Mouse (Mus musculus) stomach, postnatal 0 days (tissue): ENCODE data around the gene Adamtsl1. TPM values are rescaled to one million over a fixed set of nuclear protein-coding genes. Genes with fewer than 3 reads are reported as not detected.

ENCODE experiments used
- ATAC-seq: fragments of 200-750 bp; cut with Nextera tagmentation; 2 replicates; pipeline ENCODE4 v1.8.0; 2017; ENCODE audit not compliant: low FRiP score, low TSS enrichment
- DNase-seq: peaks from one replicate; pipeline ENCODE4 v3.0.0-alpha.2; 2016; ENCODE audit warnings: low spot score
- H3K27ac ChIP-seq: fragments of 300-500 bp; sonication (generic); replicated peaks from 2 replicates; pipeline ENCODE4 v1.5.1; 2014; ENCODE audit warnings: mild to moderate bottlenecking, control low read depth
- H3K27me3 ChIP-seq: fragments of 300-500 bp; sonication (generic); 2 replicates; pipeline ENCODE4 v1.6.1; 2014; ENCODE audit warnings: low read length; ENCODE audit not compliant: control insufficient read depth, insufficient read depth
- H3K36me3 ChIP-seq: fragments of 300-500 bp; sonication (generic); 2 replicates; pipeline ENCODE4 v1.6.1; 2014; ENCODE audit warnings: low read length, mixed read lengths; ENCODE audit not compliant: control insufficient read depth, insufficient read depth
- H3K4me1 ChIP-seq: fragments of 300-500 bp; sonication (generic); replicated peaks from 2 replicates; pipeline ENCODE4 v1.6.1; 2014; ENCODE audit warnings: antibody characterized with exemption; ENCODE audit not compliant: control insufficient read depth, insufficient read depth
- H3K4me2 ChIP-seq: fragments of 300-500 bp; sonication (generic); replicated peaks from 2 replicates; pipeline ENCODE4 v1.6.1; 2014; ENCODE audit warnings: low read depth, mild to moderate bottlenecking, control low read depth, moderate library complexity
- H3K4me3 ChIP-seq: fragments of 300-500 bp; sonication (generic); 2 replicates; pipeline ENCODE4 v1.5.1; 2014; ENCODE audit warnings: low read depth, low read length, control low read depth
- H3K9ac ChIP-seq: fragments of 300-500 bp; sonication (generic); 2 replicates; pipeline ENCODE4 v1.6.1; 2014; ENCODE audit warnings: mild to moderate bottlenecking, low read length, control low read depth, mixed read lengths
- H3K9me3 ChIP-seq: fragments of 300-500 bp; sonication (generic); 2 replicates; pipeline ENCODE4 v1.6.1; 2016; ENCODE audit warnings: low read length; ENCODE audit not compliant: control insufficient read depth
- CTCF ChIP-seq: IDR thresholded peaks from 2 replicates; pipeline ENCODE4 v1.5.1; 2016; ENCODE audit warnings: antibody characterized with exemption, low read depth, mild to moderate bottlenecking, moderate library complexity
- EP300 ChIP-seq: optimal IDR thresholded peaks from 2 replicates; pipeline ENCODE3; 2016; ENCODE audit warnings: antibody characterized with exemption
- WGBS: fragments of 180-500 bp; shearing (Covaris S2); extraction: QIAGEN DNeasy Blood & Tissue Kit; methylation state at CpG from one replicate; pipeline ENCODE4 v1.1.7; 2014; 5-methylcytosine and 5-hydroxymethylcytosine counted together
- polyA plus RNA-seq: library from polyadenylated mRNA; unstranded; fragments of >200 nt; fragmentation: Nextera tagmentation; extraction: Ambion mirVana; gene quantifications from 2 replicates; pipeline ENCODE4 v1.2.1, GENCODE M21; 2015

The Adamtsl1 gene
- polyA plus RNA-seq, 1 experiment from 2014 or later, result 7.3 TPM

DNA sequence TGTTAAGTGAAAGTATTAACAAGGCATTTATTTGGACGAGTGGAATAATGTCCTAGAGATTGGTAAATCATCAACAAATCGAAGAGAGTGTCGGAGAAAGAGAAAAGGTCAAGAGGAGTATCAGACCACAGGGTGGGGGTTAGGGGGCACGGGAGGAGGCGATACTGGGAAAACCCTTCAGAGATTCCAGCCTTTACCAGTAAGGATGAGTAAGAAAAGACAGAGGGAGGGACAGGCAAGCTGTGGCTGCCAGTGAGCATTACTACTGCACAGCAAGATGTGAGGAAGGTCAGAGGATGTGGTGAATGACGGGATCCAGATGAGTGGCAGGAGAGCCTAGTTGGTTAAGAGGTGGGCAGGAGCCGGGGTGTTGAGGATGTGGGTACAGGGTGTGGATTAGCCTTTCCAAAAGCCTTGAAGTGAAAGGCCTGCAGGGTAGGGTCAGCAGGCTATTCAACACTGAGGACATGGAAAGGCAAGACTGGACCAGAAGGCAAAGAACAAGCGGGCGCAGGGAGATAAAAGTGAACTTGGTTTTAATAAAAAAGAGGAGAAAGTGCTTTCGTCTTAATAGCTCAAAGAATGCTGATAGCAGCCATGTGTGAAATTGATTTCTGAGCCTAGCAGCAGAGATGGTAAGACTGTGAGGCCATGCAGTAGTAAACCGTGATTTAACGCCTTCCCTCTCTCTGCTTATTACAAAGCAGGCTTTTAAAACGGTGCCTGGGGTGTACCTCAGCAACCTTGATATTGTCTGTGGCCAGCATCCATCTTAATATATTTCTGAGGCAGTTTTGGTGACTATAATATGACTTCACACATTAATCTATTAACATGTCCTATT, 555.1 kb downstream of the Adamtsl1 start:
- no peaks in the 10 kb centered on the region for H3K27me3 ChIP-seq
- H3K4me3 ChIP-seq, result no peak overlapping the region
- H3K9me3 ChIP-seq, result no peaks in the 10 kb centered on the region
- no peaks in the 10 kb centered on the region for H3K36me3 ChIP-seq
- H3K9ac ChIP-seq, result no peak overlapping the region
- 67% methylated on average over 13 of the region's 13 CpGs for whole genome bisulfite sequencing
- no peak overlapping the region for H3K27ac ChIP-seq
- H3K4me2 ChIP-seq, result no peak overlapping the region
- TF ChIP-seq CTCF (no peak), EP300 (no peak)
- ATAC-seq, result no peak
- no peak for DNase-seq
- no peaks in the 10 kb centered on the region for H3K4me1 ChIP-seq

DNA sequence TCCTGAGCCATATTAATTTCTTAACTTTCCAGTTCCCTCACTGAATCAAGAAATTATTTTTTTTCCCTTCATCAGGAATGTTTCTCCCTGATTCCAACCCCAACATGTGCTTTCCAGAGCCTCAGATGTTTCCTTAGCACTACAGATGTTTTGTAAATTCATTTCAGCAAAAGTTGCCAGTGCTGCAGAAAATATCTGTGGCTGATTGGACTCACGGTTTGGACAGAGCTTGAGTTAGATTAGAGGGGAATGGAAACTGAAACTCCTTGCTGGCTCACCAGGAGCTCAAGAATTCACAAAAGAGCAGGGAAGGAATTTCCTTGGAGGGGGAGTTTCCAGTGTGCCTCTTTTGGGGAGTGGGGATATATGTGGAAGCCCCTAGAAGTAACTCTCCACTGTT, 560.9 kb downstream of the Adamtsl1 start:
- 23% methylated on average over 1 of the region's 1 CpGs for WGBS
- H3K9me3 ChIP-seq, result no peaks in the 10 kb centered on the region
- no peak for ATAC-seq
- H3K4me3 ChIP-seq, result no peak overlapping the region
- no peaks in the 10 kb centered on the region for H3K27me3 ChIP-seq
- no peak overlapping the region for H3K27ac ChIP-seq
- no peaks in the 10 kb centered on the region for H3K36me3 ChIP-seq
- no peak for DNase-seq
- no peaks in the 10 kb centered on the region for H3K4me1 ChIP-seq
- H3K9ac ChIP-seq, result no peak overlapping the region
- no peak overlapping the region for H3K4me2 ChIP-seq
- TF ChIP-seq CTCF (no peak), EP300 (no peak)

DNA sequence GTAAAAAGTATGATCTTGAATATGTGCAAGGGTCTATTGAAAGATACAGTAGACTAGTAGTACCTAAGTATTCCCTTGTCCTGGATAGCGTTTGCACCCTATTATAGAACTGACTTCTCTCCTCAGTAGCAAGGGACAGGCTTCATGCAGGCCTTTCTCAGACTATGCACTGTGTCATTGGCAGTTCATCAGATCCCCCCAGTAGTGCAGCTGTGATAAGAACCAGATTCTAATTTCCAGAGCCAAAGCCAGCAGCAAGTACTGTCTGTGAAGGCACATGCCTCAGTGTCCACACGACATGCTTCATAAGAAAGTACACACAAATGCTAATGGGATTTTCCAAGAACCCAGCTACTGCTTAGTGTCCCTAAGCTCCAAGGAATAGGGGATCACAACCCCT, 563.4 kb downstream of the Adamtsl1 start:
- H3K27me3 ChIP-seq, result no peaks in the 10 kb centered on the region
- H3K4me1 ChIP-seq, result no peaks in the 10 kb centered on the region
- no peak for DNase-seq
- no peak overlapping the region for H3K27ac ChIP-seq
- no peak for ATAC-seq
- H3K4me3 ChIP-seq, result no peak overlapping the region
- 69% methylated on average over 2 of the region's 2 CpGs for WGBS
- no peak overlapping the region for H3K4me2 ChIP-seq
- H3K9ac ChIP-seq, result no peak overlapping the region
- no peak for TF ChIP-seq EP300
- no peak for TF ChIP-seq CTCF
- no peaks in the 10 kb centered on the region for H3K36me3 ChIP-seq
- no peaks in the 10 kb centered on the region for H3K9me3 ChIP-seq

DNA sequence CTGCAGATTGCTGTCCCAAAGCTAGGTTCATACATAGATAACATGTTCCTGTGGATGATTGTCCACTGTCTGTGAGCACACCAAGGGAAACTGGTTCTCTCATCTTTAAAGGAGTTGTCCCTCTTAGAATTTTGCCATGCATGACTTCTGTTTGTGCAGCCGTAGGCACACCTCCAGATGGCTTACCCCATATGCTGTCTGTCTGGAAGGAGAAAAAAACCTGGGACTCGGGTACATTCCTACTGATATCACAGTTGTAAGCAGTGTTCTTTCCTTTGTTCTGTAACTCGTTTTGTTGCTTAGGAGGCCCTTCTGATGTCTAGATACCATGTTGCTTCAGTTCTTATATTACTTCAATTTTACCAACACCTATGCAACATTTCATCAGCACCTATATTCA, 563.9 kb downstream of the Adamtsl1 start:
- WGBS, result 70% methylated on average over 3 of the region's 3 CpGs

DNA sequence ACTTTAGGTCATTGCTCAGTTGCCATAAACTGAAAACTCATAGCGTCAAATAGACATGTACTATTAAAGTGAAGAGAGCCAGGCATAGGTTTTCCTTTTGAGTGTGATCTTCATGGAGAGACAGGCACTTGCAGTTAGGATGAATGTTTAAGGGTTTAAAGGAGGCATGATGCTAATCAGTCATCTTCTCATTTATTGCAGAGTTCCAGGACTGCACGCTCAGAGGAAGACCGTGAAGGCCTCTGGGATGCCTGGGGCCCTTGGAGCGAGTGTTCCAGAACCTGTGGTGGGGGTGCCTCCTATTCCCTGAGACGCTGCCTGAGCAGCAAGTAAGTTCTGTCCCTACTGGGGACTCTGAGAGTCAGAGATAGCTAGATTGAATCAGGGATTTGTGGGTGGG, 573.5 kb downstream of the Adamtsl1 start:
- no peak for DNase-seq
- Histone ChIP-seq H3K27ac (no peak overlapping the region), H3K36me3 (no peaks in the 10 kb centered on the region), H3K4me3 (no peak overlapping the region), H3K27me3 (no peaks in the 10 kb centered on the region), H3K9me3 (no peaks in the 10 kb centered on the region), H3K9ac (no peak overlapping the region), H3K4me2 (no peak overlapping the region), H3K4me1 (no peaks in the 10 kb centered on the region)
- TF ChIP-seq EP300 (no peak), CTCF (no peak)
- WGBS, result 84% methylated on average over 5 of the region's 5 CpGs
- no peak for ATAC-seq

More for the DNA sequence above, 563.9 kb downstream of the Adamtsl1 start:
- Histone ChIP-seq H3K4me3 (no peak overlapping the region), H3K36me3 (no peaks in the 10 kb centered on the region), H3K9me3 (no peaks in the 10 kb centered on the region), H3K9ac (no peak overlapping the region), H3K27ac (no peak overlapping the region), H3K4me2 (no peak overlapping the region), H3K27me3 (no peaks in the 10 kb centered on the region), H3K4me1 (no peaks in the 10 kb centered on the region)
- ATAC-seq (no peak), DNase-seq (no peak)
- no peak for TF ChIP-seq EP300
- TF ChIP-seq CTCF, result no peak

DNA sequence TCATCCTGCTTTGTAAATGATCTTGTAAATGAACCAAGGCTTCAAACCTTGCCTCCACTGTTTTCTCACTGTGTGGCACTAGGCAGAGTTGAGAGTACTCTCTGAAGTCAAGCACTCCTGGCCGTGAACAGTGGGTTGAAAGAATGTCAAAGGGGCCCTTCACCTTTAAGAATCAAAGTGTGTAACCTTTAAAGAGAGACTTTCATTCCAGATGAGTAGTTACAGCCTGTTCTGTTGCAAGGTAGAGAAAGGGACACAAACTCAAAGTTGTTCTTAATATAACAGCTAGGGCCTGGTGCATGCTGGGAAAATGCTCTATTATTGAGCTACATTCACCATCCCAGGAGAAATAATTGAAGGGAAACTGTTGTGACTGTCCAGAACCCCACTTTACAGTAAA, 589.2 kb downstream of the Adamtsl1 start:
- H3K4me2 ChIP-seq, result no peak overlapping the region
- no peak overlapping the region for H3K9ac ChIP-seq
- no peak for ATAC-seq
- H3K9me3 ChIP-seq, result no peaks in the 10 kb centered on the region
- TF ChIP-seq CTCF (no peak), EP300 (no peak)
- H3K4me1 ChIP-seq, result no peaks in the 10 kb centered on the region
- H3K4me3 ChIP-seq, result no peak overlapping the region
- H3K36me3 ChIP-seq, result no peaks in the 10 kb centered on the region
- no peaks in the 10 kb centered on the region for H3K27me3 ChIP-seq
- WGBS, result 56% methylated on average over 1 of the region's 1 CpGs
- no peak for DNase-seq
- H3K27ac ChIP-seq, result no peak overlapping the region
